Mouse (Mus musculus) inflammation-experienced regulatory T-cells, adult 16 weeks (primary cell): ENCODE results near the gene Pqbp1. TPM values are rescaled to one million over a fixed set of nuclear protein-coding genes. Genes with fewer than 3 reads are reported as not detected.

Experiments
- polyA plus RNA-seq: library from polyadenylated mRNA; unstranded; fragments of 100-300 nt; shearing (Covaris generic); gene quantifications from one replicate; pipeline ENCODE4 v1.2.1, GENCODE M21; 2017

Pqbp1 gene
- polyA plus RNA-seq: 158 TPM

DNA sequence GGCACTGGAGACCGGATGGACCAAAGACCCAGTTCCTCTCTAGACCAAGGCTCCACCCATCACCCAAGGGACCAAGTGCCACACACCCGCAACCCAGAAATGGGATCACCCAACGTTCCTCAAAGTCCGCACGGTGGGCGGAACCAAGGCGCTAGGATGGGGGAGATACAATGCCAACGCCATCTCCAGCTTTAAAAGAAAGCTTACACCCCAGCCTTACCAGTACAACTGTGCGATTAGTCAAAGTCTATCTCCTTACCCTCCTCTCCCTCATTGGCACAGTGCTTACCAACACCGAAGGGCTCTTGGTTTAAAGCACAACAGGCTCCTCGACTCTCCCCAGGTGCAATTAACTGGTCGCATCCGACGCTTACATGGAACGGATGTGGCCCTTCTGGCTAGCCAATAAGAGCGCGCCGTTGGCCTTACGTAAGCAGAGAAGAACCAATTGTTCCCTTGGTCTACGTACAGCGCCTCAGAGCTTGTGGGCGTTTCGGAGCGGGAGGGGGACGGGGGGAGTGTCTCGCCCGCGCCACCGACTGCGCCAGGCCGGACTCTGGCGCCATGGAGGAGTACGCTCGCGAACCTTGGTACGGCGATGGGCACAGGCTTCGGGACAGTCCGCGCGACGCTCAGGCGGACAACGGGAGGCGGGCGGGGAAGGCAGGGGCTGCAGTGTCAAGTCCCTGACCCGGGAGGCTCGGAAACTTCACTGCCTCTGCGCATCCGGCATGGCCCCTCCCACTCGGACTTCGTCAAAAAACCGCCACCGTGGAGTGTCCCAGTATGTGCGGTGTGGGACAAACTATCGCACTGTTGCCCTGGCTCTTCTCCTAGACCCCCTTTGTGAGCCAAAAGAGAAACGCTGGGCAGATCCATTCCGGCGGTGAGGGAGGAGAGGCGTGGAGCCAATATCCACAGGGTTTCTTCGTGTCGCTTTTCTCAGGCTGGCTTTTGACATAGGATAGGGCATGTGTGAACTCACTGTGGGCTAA, at the start of gene Pqbp1, which contains the start of gene Timm17b:
Gene Pqbp1, minus strand, starts transcription at position 390 of the 995 bp plus-strand sequence.
Gene Timm17b, plus strand, starts transcription at position 478 of the 995 bp plus-strand sequence.

DNA sequence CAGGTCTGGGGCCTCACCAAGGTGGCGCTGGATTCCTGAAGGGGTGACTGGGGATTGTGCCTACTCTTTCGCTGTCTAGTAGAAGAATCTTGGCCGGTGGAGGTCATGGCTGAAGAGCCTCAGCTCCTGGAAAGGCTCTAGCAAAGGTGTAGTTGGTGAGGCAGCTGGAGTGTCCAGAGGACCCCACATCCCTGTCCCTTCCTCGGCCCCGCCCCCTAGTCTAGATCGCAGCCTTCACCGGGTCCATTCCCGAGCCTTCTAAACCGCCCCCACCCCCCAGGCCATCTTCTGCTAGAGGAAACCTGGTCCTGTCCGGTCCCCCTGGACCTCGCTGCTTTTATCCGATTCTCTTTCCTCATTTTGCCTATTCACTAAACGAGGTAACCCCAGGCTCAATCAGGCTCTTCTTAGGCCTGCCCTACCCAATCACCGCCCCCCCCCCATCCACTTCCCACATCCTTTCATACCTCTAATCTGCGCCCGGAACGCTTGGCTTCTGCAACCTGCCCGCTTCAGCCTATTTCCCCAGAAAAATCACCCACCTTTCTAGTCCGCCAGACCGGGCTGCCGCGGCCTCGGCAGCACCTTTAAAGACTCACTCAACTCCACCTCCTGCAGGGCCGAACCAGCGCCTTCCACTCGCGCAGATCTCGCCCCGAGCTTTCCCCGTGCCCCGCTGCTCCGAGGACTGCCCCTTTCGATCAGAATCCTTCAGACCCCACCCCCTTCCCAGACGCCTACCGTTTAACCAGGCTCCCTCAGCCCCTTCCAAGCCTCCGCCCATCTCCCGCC, 48.2 kb upstream of the Pqbp1 start, which contains the start of gene Hdac6:
Gene Hdac6, minus strand, starts transcription at position 782 of the 792 bp plus-strand sequence.

DNA sequence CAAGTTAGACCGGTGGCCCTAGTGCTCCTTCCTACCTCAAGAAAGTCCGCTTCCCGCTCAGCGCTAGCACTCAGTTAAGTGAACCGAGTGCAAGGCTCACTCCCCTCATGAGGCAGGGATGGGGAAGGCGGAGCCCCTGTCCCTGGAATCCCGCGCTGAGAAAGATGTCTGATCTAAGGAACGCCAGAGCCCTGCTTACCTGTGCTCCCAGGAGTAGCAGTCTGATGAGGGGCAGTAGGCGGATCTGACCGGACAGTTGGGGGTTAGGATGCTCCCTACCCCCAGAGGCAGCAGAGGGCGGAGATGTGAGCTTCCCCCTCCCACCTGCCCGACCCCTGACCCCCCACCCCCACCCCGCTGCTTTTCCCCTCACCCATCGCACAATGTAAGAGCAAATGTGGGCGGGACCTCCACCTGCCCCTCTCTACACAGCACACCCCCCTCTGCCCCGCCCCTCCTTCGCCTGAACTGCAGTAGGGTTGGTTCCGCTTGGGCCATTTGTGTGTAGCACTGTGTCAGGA, 29.3 kb upstream of the Pqbp1 start, which contains the start of gene Eras:
Gene Eras, minus strand, starts transcription at position 338 of the 521 bp plus-strand sequence.

DNA sequence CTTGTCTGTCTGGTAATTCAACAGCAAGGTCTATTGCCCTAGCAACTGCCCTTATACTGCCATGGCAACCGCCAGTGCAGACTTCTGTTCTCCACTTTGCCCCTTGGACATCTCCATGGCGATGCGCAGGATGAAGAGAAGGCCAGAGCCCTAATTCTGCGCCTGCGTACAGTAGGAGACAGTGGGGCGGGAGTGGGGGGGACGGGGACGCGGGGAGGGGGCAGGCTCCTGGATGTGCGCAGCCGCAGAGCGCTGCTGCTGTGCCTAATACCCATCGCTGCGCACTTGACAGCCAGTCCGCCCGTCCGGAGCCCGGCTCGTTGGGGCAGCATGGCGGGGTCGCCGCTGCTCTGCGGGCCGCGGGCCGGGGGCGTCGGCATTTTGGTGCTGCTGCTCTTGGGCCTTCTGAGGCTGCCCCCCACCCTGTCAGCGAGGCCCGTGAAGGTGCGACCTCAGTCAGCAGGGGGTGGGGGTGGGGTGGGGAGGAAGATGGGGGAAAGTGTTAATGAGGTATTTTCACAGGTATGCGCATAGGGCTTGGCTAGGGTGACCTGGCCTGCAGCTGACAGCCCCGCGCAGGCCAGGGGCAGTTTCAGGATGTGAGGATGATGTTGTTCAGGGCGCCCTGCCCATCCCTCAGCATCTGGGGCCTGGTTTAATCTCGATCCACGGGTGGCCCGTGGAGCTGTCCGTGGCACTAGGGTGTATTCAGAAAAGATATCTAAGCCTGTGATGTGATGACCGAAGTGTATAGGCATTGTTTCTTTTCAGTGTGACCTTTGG, 20.7 kb upstream of the Pqbp1 start, which contains the start of gene Pcsk1n:
Gene Pcsk1n, plus strand, starts transcription at position 222 of the 783 bp plus-strand sequence.

DNA sequence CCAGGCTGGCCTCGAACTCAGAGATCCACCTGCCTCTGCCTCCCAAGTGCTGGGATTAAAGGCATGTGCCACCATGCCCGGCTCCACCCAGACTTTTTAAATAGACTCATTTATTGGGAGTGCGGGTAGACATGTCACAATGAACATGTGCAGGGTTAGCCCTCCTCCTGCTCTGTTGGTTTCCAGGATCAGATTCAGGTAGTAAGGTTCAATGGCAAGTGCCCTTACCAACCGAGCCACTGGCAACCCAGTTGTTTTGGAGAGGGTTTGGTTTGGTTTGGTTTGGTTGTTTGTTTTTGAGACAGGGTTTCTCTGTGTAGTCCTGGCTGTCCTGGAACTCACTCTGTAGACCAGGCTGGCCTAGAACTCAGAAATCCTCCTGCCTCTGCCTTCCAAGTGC, 10.2 kb upstream of the Pqbp1 start, which contains the start of gene Gm10490:
Gene Gm10490, plus strand, starts transcription at position 301 of the 400 bp plus-strand sequence.

DNA sequence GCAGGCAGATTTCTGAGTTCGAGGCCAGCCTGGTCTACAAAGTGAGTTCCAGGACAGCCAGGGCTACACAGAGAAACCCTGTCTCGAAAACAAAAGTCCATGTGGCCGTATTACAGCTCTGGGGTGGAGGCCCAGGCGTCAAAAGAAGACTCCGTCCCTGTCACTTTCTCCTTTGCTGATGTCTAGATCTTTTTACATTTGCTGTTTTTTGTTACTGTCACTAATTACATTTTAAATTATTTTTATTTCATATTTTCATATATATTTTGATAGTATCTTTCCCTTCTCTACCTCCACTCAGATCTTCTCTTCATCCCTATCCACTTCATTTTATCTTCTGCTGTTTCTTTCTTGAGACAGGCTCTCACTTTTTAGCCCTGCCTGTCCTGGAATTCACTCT, 8.7 kb upstream of the Pqbp1 start, which contains the start of gene Gm10491:
Gene Gm10491, minus strand, starts transcription at position 101 of the 400 bp plus-strand sequence.

DNA sequence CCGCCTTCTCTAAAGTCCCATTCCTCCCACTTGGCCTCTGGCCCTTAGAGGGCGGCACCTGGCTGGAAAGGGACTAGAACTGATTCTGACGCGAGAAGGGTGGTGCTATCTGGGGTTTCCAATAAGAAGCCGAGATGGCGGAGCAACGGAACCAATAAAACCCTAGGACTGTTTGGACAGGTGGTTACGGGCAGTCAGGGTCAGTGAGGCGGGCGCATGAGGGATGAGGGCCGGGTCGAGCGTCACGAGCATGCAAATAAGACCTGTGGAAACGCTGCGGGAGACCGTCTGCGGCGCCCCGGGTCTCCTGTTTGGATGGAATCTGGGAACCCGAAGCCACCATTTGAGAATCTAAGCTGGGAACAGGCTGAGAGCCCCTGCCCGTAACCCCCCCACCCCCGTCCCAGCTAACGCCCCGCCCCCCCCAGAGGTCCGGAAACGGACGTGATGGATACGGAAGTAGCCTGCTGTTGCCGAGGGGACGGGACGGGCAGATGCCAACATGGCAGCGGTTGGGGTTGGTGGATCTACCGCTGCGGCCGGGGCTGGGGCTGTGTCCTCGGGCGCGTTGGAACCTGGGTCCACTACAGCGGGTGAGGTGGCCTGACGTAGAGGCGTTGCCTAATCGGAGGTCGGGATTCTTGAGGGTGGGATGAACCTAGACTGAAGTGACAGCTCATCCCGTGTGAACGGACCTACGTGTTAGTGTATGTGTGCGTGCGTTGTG, 15.1 kb downstream of the Pqbp1 start, which contains the start of gene Slc35a2:
Gene Slc35a2, plus strand, starts transcription at position 188 of the 727 bp plus-strand sequence.

DNA sequence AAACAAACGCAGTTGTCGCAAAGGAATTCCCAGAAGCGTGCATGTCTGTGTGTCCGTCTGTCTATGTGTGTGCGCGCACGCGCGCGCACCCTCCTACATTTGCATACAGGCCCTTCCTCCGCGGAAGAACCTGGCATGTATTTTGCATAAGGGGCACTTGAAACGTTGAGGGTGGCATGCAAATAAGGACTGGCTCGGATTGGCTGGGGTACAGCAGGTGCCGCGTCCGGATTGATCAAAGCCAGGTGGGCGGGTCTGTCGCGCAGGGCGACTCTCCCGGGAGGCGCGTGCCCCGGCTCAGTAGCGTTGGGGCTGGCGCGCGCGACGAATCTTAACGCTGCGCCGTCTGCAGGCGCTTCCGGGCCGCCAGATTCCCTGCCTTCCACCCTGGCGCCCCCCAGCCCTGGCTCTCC, 21.1 kb downstream of the Pqbp1 start, which contains the start of gene Pim2:
Gene Pim2, plus strand, starts transcription at position 256 of the 413 bp plus-strand sequence.

Other genes with a start within 250 kb of the Pqbp1 start
- 43.5 TPM for gene Prickle3, start 242.0 kb downstream of the Pqbp1 start, polyA plus RNA-seq
- gene Plp2, start 227.9 kb downstream of the Pqbp1 start, polyA plus RNA-seq: 122 TPM
- gene Magix, start 218.0 kb downstream of the Pqbp1 start, polyA plus RNA-seq: not detected
- gene Gpkow, start 202.1 kb downstream of the Pqbp1 start, polyA plus RNA-seq: 87.5 TPM
- 79.9 TPM for gene Wdr45, start 184.9 kb downstream of the Pqbp1 start, polyA plus RNA-seq
- gene Gm45208, start 177.0 kb downstream of the Pqbp1 start, polyA plus RNA-seq: not detected
- gene Praf2, start 170.8 kb downstream of the Pqbp1 start, polyA plus RNA-seq: 40.0 TPM
- 0.29 TPM for gene Ccdc120, start 148.4 kb downstream of the Pqbp1 start, polyA plus RNA-seq
- gene Tfe3, start 136.7 kb downstream of the Pqbp1 start, polyA plus RNA-seq: 55.8 TPM
- gene Gripap1, start 109.5 kb downstream of the Pqbp1 start, polyA plus RNA-seq: 120 TPM
- gene Kcnd1, start 77.0 kb downstream of the Pqbp1 start, polyA plus RNA-seq: 1.6 TPM
- 22.0 TPM for gene Otud5, start 57.9 kb downstream of the Pqbp1 start, polyA plus RNA-seq
- gene Pim2, start 21.0 kb downstream of the Pqbp1 start, polyA plus RNA-seq: 85.7 TPM
- gene Slc35a2, start 15.2 kb downstream of the Pqbp1 start, polyA plus RNA-seq: 44.9 TPM
- gene Timm17b, start 88 bp upstream of the Pqbp1 start, polyA plus RNA-seq: 162 TPM
- not detected for gene Gm10491, start 8.6 kb upstream of the Pqbp1 start, polyA plus RNA-seq
- gene Gm10490, start 10.3 kb upstream of the Pqbp1 start, polyA plus RNA-seq: not detected
- gene Pcsk1n, start 20.6 kb upstream of the Pqbp1 start, polyA plus RNA-seq: not detected
- gene Eras, start 29.3 kb upstream of the Pqbp1 start, polyA plus RNA-seq: not detected
- 26.4 TPM for gene Hdac6, start 48.6 kb upstream of the Pqbp1 start, polyA plus RNA-seq
- 39.8 TPM for gene Gata1, start 78.8 kb upstream of the Pqbp1 start, polyA plus RNA-seq
- gene Glod5, start 119.2 kb upstream of the Pqbp1 start, polyA plus RNA-seq: not detected
- gene Suv39h1, start 175.5 kb upstream of the Pqbp1 start, polyA plus RNA-seq: 31.3 TPM
- 74.8 TPM for gene Was, start 191.2 kb upstream of the Pqbp1 start, polyA plus RNA-seq
- gene Wdr13, start 233.6 kb upstream of the Pqbp1 start, polyA plus RNA-seq: 36.5 TPM
- 601 TPM for gene Rbm3, start 246.6 kb upstream of the Pqbp1 start, polyA plus RNA-seq